Mouse (Mus musculus): ENCODE results near the gene Nmur2.

The Nmur2 gene

GRCm38 (mm10) chr11:56040917-56041316, at the start of gene Nmur2:
Gene Nmur2 (minus strand): TSS chr11:56041010.
- in situ Hi-C loops (cut with MboI, MseI), result no loop called here

- in situ Hi-C loops (cut with MboI, MseI), result no loop called here
These were observed 48.4 kb upstream of the Nmur2 start for GRCm38 (mm10) chr11:56089127-56089689.

GRCm38 (mm10) chr11:56072131-56072530, 31.3 kb upstream of the Nmur2 start:
- in situ Hi-C loops (cut with MboI, MseI), result no loop called here

- in situ Hi-C loops (cut with MboI, MseI), result no loop called here
These were observed 28.8 kb upstream of the Nmur2 start for GRCm38 (mm10) chr11:56069658-56070057.

- in situ Hi-C loops (cut with MboI, MseI), result no loop called here
These were observed 24.3 kb upstream of the Nmur2 start for GRCm38 (mm10) chr11:56065147-56065546.

DNA sequence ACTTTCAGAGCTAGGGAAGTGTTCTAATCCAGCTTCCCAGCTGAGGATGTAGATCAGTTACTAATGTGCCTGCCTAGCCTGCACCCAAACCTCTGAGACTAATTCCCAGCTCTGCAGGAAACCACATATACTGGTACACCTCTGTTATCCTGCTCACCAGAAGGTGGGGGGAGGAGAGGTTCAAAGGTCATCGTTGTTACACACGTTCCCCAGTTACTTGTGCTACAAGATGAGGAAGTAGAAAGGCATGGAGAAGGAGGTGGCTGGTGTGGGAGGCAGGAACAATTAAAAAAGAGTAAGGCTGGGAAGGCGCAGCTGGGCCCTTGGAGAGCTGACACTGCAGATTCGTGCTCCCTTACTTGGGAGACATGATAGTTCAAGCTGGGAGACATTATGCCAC, 23.8 kb upstream of the Nmur2 start:
- in situ Hi-C loops (cut with MboI, MseI), result no loop called here

DNA sequence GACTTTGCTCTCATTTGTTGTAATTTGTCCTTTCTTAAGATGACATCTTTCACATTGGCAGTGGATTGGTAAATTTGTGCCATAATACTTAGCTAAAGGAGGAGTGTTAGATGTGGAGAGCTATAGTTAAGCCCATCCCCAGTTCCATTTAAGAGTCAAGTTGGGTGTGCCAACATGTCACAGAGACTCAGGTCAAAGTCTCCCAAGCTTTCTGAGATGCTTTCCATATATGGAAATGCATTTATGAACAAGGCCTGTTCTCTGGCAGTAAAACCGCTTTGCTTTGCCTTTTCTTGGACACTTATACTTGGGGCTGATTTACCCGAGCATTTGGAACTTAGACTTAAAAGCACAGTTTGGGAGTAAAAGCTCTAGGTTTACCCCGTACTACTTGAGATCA, 18.4 kb upstream of the Nmur2 start:
- in situ Hi-C loops (cut with MboI, MseI), result no loop called here

DNA sequence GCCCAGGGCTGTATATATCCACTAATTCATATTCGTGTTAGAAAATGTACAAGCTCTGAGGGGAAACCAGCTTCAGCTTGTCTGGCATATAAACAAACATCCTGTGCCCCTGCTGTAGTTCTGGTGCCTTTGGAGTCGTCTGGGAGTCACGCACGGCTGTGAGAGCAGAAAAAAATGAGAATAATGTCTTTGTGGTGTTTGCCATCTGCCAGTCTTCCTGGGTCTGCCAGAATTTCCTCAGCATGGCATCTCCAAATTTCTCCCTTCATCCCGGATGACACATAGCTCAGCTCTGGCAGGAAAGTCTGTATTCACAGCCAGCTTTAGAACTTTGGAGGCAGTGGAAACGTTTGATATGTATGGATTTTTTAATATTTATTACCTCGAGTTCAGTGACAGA, 13.6 kb upstream of the Nmur2 start:
- in situ Hi-C loops (cut with MboI, MseI), result no loop called here

- in situ Hi-C loops (cut with MboI, MseI), result no loop called here
These were observed 14.0 kb downstream of the Nmur2 start for GRCm38 (mm10) chr11:56026854-56027253.

GRCm38 (mm10) chr11:56025746-56026570, 14.9 kb downstream of the Nmur2 start:
- in situ Hi-C loops (cut with MboI, MseI), result no loop called here

- in situ Hi-C loops (cut with MboI, MseI), result no loop called here
These were observed 27.2 kb downstream of the Nmur2 start for GRCm38 (mm10) chr11:56013510-56014057.

GRCm38 (mm10) chr11:56012396-56012795, 28.4 kb downstream of the Nmur2 start:
- in situ Hi-C loops (cut with MboI, MseI), result no loop called here

- in situ Hi-C loops (cut with MboI, MseI), result no loop called here
These were observed 32.5 kb downstream of the Nmur2 start for GRCm38 (mm10) chr11:56008277-56008676.

DNA sequence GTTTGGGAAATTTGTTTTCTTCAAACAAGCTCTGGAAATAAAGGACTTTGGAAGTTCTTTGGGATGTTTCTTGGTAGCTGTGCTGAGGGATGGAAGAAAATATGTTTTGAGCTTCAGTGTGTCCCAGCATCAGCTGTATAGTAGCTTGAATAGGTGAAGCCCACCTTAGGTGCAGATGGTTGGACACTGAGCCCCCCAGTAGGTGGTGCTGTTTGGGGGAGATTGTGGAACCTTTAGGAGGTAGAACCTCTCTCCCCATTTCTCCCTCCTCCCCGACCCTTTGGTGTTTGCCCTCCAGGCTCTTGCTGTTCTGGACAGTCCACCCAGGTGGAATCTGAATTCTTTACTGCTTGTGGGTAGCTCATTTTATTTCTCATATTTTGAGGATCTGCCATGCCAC, 48.0 kb downstream of the Nmur2 start:
- in situ Hi-C loops (cut with MboI, MseI), result loop anchor here in 1 of 2 experiments (5.0 to 10.0 kb wide), 2 partner anchors 418 to 470 kb away; no protein-coding TSS in a partner anchor

GRCm38 (mm10) chr11:55992148-55992547, 48.7 kb downstream of the Nmur2 start:
- in situ Hi-C loops (cut with MboI, MseI), result loop anchor here in 1 of 2 experiments (5.0 to 10.0 kb wide), 2 partner anchors 417 to 470 kb away; no protein-coding TSS in a partner anchor

DNA sequence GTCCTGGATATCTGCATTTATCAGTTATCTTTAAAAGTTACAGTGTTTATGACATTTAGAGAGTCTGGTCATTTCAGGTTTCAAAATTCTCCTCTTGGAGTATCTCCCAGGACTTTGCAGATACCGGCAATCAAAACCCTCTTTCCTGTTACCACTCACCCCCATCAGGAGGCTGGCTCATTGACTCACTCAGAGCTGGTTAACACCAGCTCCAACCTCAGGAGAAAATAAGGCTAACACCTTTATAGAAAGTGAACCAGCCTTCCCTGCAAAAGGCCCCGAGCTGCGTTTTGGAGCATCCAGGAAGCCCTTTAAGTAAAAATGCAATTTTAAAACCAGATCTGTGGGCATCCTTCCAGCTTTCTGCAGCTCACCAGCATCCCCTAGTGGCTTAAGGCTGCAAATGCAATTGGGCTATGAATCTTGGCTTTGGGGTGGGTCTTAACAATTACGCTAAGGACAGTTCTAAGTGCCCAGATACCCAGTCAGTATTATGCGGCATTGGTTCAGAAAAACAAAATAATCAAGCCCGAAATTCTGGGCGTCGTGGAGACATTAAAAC, 49.2 kb downstream of the Nmur2 start:
- in situ Hi-C loops (cut with MboI, MseI), result loop anchor here in 1 of 2 experiments (5.0 to 10.0 kb wide), 2 partner anchors 417 to 469 kb away; no protein-coding TSS in a partner anchor

DNA sequence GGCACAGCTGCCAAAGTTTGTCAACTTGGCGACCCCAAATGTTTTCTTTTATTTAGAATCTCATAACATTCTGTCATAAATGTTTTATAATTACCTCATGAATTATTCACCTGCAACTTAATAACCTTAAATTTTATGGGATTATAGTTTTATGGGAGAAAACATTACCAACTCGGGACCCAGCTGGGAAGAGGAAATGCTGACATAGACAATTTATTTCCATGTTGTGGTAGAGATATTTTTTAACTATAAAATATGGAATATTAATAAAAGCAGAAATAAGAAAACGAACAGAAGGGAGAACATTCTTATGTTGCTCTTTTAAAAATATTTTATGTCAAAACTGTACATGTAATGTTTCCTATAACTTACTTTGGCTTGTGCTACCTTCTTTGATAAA, 56.2 kb downstream of the Nmur2 start:
- in situ Hi-C loops (cut with MboI, MseI), result loop anchor here in 1 of 2 experiments (10.0 kb wide), 1 partner anchor 690 kb away; no protein-coding TSS in a partner anchor

GRCm38 (mm10) chr11:55981656-55982055, 59.2 kb downstream of the Nmur2 start:
- in situ Hi-C loops (cut with MboI, MseI), result loop anchor here in 1 of 2 experiments (10.0 kb wide), 1 partner anchor 687 kb away; no protein-coding TSS in a partner anchor

GRCm38 (mm10) chr11:55978146-55978545, 62.7 kb downstream of the Nmur2 start:
- in situ Hi-C loops (cut with MboI, MseI), result loop anchor here in 1 of 2 experiments (5.0 kb wide), 1 partner anchor 451 kb away; no protein-coding TSS in a partner anchor

Data from T-helper 17 cell (primary cell).